Mouse (Mus musculus): Measurements from ENCODE around the gene Fmod.

Fmod gene

DNA sequence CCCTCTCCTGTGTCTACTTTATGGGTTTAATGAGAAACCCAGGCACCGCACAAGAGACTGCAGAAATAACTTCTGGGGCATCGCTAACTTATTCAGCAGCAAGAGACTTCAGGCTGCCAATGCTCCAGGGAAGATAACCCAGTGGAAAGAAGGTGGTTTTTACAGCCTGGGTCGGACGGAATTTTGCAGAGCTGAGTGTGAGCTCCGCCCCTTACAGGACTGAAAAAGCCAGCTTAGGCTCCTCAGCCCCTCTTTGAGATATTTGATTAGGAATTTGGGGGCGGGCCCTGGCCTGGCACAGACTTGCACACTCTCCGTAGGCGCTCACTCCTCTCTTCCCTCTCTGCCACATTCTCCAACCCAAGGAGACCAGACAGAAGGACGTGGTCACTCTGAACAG, at the start of gene Fmod:
Fmod (plus strand) TSS at position 83 of the 400 bp plus-strand sequence.
- DNase-seq (ENCODE audit: low read depth, low spot score): no peak

DNA sequence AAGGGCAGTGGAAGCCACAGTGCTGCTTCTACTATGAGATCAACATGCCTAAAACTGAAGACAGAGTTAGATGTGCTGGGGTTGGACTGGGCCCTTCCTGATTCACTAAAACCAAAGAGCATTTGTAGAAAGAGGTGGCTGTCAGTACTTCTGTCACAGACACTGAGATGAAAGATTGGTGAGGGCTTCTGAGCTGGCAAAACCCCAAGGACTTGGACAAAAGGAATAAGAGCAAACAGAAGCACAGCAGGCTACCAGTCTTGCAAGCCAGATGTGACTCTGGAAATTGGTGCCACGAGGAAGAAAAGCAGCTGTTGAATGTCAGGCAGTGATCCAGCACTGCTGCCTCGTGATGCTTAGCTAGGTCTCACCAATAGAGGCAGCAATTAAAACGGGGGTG, 48.2 kb upstream of the Fmod start:
- no peak for DNase-seq (ENCODE audit: low read depth, low spot score)

- no peak for DNase-seq (ENCODE audit: low read depth, low spot score)
These were observed 45.8 kb upstream of the Fmod start for GRCm38 (mm10) chr1:133991277-133991676.

DNA sequence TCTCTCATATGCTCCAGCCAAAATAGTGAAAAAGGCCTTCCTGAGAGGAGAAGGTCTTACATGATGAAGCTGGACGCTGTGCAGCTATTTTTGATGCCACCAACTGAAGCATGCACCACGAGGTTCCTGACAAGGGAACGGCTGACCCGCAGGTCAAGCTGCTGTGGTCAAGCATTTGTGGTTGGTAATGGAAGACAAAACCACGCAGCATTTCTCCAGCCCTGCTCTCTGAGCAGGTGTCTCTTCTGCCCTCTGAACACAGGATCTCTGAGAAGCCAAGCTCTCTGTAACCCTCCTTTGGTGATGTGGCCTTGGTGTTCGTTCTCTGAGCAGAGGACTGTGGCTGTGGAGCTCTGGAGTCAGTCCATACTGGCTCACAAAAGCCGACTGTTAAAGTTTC, 31.6 kb upstream of the Fmod start:
- DNase-seq (ENCODE audit: low read depth, low spot score): no peak

- DNase-seq (ENCODE audit: low read depth, low spot score): no peak
These were observed 30.8 kb upstream of the Fmod start for GRCm38 (mm10) chr1:134006105-134006764.

- no peak for DNase-seq (ENCODE audit: low read depth, low spot score)
These were observed 12.6 kb upstream of the Fmod start for GRCm38 (mm10) chr1:134024293-134024971.

GRCm38 (mm10) chr1:134025975-134026374, 11.1 kb upstream of the Fmod start:
- DNase-seq (ENCODE audit: low read depth, low spot score): no peak

DNA sequence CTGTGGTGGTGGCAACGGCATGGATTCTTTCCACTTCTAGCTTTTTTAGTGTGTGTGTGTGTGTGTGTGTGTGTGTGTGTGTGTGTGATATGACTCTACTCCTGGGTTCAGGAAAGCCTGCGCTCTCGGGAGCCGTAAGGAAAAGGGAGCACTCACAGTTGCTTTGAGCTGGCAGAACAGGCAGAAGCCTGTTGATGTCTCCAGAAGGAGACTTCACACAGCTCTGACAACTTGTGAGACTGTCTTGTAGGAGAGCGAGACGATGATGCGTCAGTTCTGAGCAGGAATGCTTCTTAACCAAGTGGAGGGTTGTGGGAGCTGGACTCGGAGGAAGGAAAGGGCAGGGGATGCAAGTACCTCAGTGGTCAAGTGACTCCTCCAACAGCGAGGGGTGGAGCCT, 10.3 kb upstream of the Fmod start:
- no peak for DNase-seq (ENCODE audit: low read depth, low spot score)

DNA sequence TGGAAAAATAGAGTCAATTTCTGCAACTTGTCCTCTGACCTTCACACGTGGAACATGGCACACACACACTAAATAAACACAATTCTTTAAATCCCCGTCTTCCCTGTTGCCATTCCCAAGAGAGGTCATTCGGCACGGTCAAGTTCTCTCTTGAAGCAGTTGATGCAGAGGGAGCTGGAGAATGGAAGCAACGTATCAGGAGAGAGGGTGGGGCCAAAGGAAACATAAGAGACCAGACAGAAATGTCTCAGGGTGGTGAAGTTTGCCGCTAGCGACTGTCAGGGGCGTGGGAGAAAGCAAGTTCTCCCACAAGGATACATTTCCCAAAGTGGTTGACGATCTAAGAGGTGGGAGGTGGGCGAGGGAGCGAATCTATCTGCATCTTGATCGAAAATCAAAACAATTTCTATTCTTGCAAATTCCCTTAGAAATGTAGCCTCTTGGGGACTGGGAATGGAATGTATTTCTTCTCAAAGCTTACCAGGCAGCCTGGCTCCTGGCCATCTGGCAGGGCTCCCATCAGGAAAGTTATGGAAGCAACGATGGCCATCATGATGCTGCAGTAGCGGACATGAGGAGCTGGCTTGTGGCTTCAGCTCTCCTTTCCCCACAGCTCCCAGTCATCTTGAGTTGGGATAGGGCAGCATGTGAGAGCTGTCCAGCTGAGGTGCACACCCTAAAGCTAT, 8.8 kb upstream of the Fmod start:
- DNase-seq (ENCODE audit: low read depth, low spot score): no peak

- no peak for DNase-seq (ENCODE audit: low read depth, low spot score)
These were observed 562 bp upstream of the Fmod start for GRCm38 (mm10) chr1:134036492-134036891.

DNA sequence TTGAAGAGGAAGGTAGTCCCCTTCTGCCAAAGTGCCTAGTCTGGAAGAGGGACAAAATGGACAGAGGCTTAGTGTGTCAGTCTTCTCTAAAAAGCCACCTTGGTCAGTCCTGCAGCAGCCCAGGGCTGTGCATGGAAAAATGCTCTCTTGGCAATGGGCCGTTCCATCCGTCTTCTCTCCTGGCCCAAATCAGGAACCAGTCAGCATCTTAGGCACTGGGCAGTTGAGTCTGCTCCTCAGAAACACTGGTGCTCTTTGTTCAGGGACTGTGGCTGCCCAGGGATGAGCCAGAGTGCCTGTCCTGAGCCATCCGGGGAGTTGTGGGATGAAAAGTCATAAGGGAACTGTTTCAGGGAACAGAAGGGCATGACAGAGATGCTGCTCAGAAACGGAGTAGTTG, 1.3 kb downstream of the Fmod start:
- DNase-seq (ENCODE audit: low read depth, low spot score): no peak

DNA sequence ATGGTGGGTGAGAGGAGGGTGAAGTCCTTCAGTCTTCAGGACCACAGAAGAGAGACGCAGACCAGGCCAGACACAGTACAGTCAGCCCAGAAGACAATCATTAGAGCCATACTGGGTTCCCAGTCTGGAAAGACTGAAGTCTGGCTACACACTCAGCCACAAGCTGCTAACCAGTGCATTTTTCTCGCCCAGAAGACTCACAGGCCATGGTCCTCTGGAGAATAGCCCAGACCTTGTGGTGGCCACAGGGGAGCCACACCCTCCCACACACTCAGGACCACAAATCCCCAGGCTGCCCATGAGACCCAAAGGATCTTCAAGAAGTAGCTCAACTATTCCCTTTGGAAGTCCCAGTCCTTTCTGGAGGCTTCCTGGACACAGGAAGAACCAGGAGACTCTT, 2.3 kb downstream of the Fmod start:
- DNase-seq (ENCODE audit: low read depth, low spot score): no peak

DNA sequence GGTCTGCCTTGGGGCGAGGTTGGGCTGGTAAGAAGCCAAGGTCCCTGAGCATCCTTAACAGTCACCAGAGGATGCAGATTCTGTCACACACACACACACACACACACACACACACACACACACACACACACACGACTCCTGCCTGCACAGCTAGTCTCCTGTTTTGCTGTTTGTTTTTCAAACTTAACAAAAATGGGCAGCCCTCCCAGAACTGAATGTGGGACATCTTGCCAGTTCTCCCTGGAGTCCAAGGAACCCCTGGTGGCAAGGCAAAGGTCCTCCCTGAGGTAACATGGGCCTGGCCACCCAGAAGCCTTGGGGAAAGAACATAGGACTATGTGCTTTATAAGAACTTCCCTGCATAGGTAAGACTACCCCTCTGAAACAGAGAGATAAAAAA, 4.8 kb downstream of the Fmod start:
- no peak for DNase-seq (ENCODE audit: low read depth, low spot score)

DNA sequence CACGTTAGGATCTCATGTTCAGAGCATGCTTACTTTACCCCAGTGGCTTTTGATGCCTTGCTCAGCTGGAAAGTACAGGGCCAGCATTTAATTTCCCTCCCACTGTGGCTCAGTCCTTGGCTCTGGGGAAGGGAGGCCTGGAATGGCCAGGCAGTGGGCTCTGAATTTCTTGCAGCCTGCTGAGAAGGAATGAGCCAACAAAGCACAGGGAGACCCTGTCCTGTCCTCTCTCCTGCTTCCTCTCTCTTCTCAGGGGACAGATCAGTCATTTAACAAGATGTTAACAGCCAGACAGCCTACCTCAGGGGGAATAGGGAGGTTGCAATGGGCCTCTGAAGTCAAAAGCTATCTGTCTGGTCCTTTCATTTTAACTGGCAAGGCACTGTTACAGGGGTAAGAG, 5.3 kb downstream of the Fmod start:
- DNase-seq (ENCODE audit: low read depth, low spot score): no peak

- DNase-seq (ENCODE audit: low read depth, low spot score): no peak
These were observed 7.8 kb downstream of the Fmod start for GRCm38 (mm10) chr1:134044805-134045204.

DNA sequence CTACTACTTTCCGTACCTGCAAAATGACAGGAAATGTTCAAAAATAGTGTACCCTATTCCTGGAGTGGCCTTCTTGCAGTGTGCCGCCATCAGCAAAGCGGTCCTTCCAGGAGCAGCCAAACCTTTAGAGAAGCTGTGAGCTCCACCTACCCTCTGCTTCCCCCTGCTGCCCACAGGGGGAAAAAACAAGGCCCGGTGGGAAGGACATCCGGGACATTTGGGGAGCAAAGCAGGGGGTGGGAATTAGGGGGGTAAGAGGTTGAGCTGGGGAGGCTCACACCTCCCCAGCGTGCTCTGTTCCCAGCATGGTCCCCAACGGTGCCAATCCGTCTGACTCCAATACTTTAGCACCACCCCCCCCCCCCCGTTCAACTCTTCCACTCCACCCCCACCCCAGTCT, 8.9 kb downstream of the Fmod start:
- peak; percentile 47 for DNase-seq (ENCODE audit: low read depth, low spot score)

- no peak for DNase-seq (ENCODE audit: low read depth, low spot score)
These were observed 9.3 kb downstream of the Fmod start for GRCm38 (mm10) chr1:134046387-134046786.

- no peak for DNase-seq (ENCODE audit: low read depth, low spot score)
These were observed 10.4 kb downstream of the Fmod start for GRCm38 (mm10) chr1:134047431-134047830.

DNA sequence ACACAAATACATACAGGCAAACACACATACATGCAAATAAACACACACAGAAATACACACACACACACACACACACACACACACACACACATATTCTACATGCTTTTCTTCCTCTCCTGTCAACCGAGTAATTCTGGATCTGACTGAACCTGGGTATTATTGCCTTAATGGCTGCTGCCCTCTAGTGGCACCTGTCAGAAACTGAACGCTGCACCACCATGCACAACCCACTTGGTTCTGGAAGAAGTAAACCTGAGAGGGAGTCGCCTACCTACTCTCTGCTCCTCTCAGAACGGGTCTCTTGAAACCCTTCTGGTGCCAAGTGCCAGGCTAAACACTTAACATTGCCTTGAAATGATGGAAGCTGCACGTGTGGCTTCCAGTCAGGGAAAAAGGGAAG, 11.7 kb downstream of the Fmod start:
- DNase-seq (ENCODE audit: low read depth, low spot score): no peak

- DNase-seq (ENCODE audit: low read depth, low spot score): no peak
These were observed 12.5 kb downstream of the Fmod start for GRCm38 (mm10) chr1:134049542-134049941.

- DNase-seq (ENCODE audit: low read depth, low spot score): peak; percentile 75
These were observed 16.2 kb downstream of the Fmod start for GRCm38 (mm10) chr1:134053207-134053606.

- no peak for DNase-seq (ENCODE audit: low read depth, low spot score)
These were observed 18.0 kb downstream of the Fmod start for GRCm38 (mm10) chr1:134055058-134055457.

- DNase-seq (ENCODE audit: low read depth, low spot score): no peak
These were observed 18.7 kb downstream of the Fmod start for GRCm38 (mm10) chr1:134055666-134056245.

All from retina, adult 2 months (tissue).